ENCODE assay signal across 16 mouse cellular contexts in the genomic region with DNA sequence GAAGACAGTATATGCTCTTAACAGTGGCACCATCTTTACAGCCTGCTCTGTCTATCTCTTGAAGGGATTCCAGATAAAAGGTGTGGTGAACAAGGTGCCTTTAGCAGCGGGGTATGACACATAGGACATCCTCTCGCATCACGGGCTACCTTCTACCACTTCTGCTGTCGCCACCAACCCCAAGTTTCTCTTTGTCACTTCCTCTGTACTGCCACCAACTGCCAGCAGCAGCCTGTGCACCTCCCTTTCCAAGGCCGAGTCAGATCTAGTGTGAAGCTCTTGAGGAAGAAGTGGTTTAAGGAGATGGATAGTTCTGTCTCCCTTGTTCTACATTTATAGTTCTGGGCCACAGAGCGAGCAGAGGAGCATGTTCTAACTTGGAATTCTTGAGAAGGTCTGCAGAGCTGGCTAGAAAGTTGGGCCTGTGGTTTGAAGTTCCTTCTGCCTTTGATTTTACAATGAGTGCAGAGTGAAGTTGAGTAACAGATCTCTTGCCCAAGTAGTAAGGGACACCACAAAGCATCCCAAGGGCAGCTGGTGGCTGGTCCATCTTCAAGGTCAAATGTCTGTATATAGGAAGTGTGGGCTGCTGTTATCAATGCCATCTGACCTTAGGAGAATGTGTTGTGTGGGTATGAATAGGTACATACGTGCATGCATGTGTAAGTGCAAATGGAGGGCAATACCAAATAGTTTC. TPM values are rescaled to one million over a fixed set of nuclear protein-coding genes. Genes with fewer than 3 reads are reported as not detected.
DNase-seq lines count a peak whose midpoint lies in the region; ATAC-seq and TF ChIP-seq lines count a peak whose summit lies in the region.
"Had no signal": no experiment of that assay in that cellular context is flagged by ENCODE, and none has a peak within 500 bp of the region (broad histone marks: within the 10 kb centered on the region; RNA-seq: fewer than 3 reads in every experiment).

No protein-coding gene starts in this region.

- no peaks in the 10 kb centered on the region for H3K27me3 ChIP-seq in kidney, embryonic 16.5 days (ENCODE audit: insufficient read depth, low read length)
- H3K27me3 ChIP-seq in intestine, embryonic 16.5 days (replicated peaks; ENCODE audit: control insufficient read depth, insufficient read depth, low read length): no peaks in the 10 kb centered on the region
- H3K27me3 ChIP-seq: embryonic facial prominence, embryonic 12.5 days had no signal

- no peak overlapping the region for H3K4me2 ChIP-seq in kidney, embryonic 16.5 days (replicated peaks; ENCODE audit: low read depth, low read length)
- H3K4me2 ChIP-seq in intestine, embryonic 16.5 days (ENCODE audit: low read depth, low read length): no peak overlapping the region
- H3K4me2 ChIP-seq: embryonic facial prominence, embryonic 12.5 days; lung, embryonic 14.5 days had no signal

- peak; percentile 41 to 56 for DNase-seq in thymus, adult 18-20 months
- no peak for DNase-seq in cerebellum, adult 9-10 months
- DNase-seq in cerebellum, adult 8-10 months: no peak
- DNase-seq: adrenal gland, postnatal 25 days; cerebellum, adult 18-20 months; kidney, postnatal 10 days; lung, embryonic 14.5 days; midbrain, embryonic 14.5 days had no signal

- H3K36me3 ChIP-seq in kidney, embryonic 16.5 days (ENCODE audit: insufficient read depth, low read length): no peaks in the 10 kb centered on the region
- H3K36me3 ChIP-seq in intestine, embryonic 16.5 days (ENCODE audit: control insufficient read depth, insufficient read depth, low read length): no peaks in the 10 kb centered on the region
- H3K36me3 ChIP-seq: embryonic facial prominence, embryonic 12.5 days; hindbrain, embryonic 10.5 days had no signal

- peaks cover 5% of the 10 kb centered on the region; the same call in 1 of the 2 replicates for H3K4me1 ChIP-seq in bone marrow, adult 2 months (ENCODE audit: control insufficient read depth, insufficient read depth, low read length)
- no peaks in the 10 kb centered on the region for H3K4me1 ChIP-seq in kidney, embryonic 16.5 days (ENCODE audit: insufficient read depth, low read length)
- H3K4me1 ChIP-seq in intestine, embryonic 16.5 days (ENCODE audit: control insufficient read depth, insufficient read depth, low read length): no peaks in the 10 kb centered on the region
- H3K4me1 ChIP-seq: embryonic facial prominence, embryonic 12.5 days had no signal

- peak; percentile 27; the same call in 1 of the 2 replicates for TF ChIP-seq CTCF in bone marrow, adult 2 months (IDR thresholded peaks at IDR 0.05; ENCODE audit: control insufficient read depth, insufficient read depth, low read length)

- ATAC-seq in CD4-positive, CD25-positive, alpha-beta regulatory T cell, adult 4 months: peak; percentile 98
- ATAC-seq in megakaryocyte-erythroid progenitor cell, adult 5-6 weeks (replicated peaks; ENCODE audit: low FRiP score, low TSS enrichment, poor library complexity, severe bottlenecking): peak; percentile 78
- no peak for ATAC-seq in kidney, embryonic 16.5 days (ENCODE audit: low FRiP score, low TSS enrichment)
- no peak for ATAC-seq in intestine, embryonic 16.5 days
- ATAC-seq: forebrain, embryonic 16.5 days had no signal

- H3K4me3 ChIP-seq in bone marrow, adult 2 months (replicated peaks; ENCODE audit: control insufficient read depth, low read depth, low read length): peak overlapping the region; percentile 16
- H3K4me3 ChIP-seq in kidney, embryonic 16.5 days (ENCODE audit: low read length): no peak overlapping the region
- H3K4me3 ChIP-seq in intestine, embryonic 16.5 days (ENCODE audit: low read length): no peak overlapping the region
- H3K4me3 ChIP-seq: embryonic facial prominence, embryonic 12.5 days; hindbrain, embryonic 10.5 days had no signal

- H3K9ac ChIP-seq in kidney, embryonic 16.5 days (replicated peaks; ENCODE audit: low read length): no peak overlapping the region
- H3K9ac ChIP-seq in intestine, embryonic 16.5 days (ENCODE audit: low read depth, low read length): no peak overlapping the region
- H3K9ac ChIP-seq: embryonic facial prominence, embryonic 12.5 days; lung, embryonic 14.5 days had no signal

- no peaks in the 10 kb centered on the region for H3K9me3 ChIP-seq in kidney, embryonic 16.5 days (ENCODE audit: low read length)
- H3K9me3 ChIP-seq in intestine, embryonic 16.5 days (ENCODE audit: control insufficient read depth, low read length): no peaks in the 10 kb centered on the region
- H3K9me3 ChIP-seq: embryonic facial prominence, embryonic 12.5 days; hindbrain, embryonic 10.5 days had no signal

- H3K27ac ChIP-seq in bone marrow, adult 2 months (ENCODE audit: control insufficient read depth, insufficient read depth, low read depth, low read length, poor library complexity): peak overlapping the region; percentile 83
- H3K27ac ChIP-seq in kidney, embryonic 16.5 days (ENCODE audit: low read length): no peak overlapping the region
- H3K27ac ChIP-seq in intestine, embryonic 16.5 days (ENCODE audit: low read length): no peak overlapping the region
- H3K27ac ChIP-seq: embryonic facial prominence, embryonic 12.5 days; hindbrain, embryonic 10.5 days had no signal

- TF ChIP-seq POLR2A in bone marrow, adult 2 months (IDR thresholded peaks at IDR 0.05; ENCODE audit: borderline replicate concordance, control insufficient read depth, low read depth, low read length): no peak

- WGBS in bone marrow, adult 2 months: 9% methylated on average over 7 of the region's 7 CpGs
- WGBS in kidney, embryonic 16.5 days: 79% methylated on average over 7 of the region's 7 CpGs
- 82% methylated on average over 7 of the region's 7 CpGs for WGBS in intestine, embryonic 16.5 days

RNA-seq across cellular contexts. Expression of a gene that starts 30.2 kb away (rescaled TPM):
- 100 to 1,000 TPM; 150 to 165 TPM for polyA plus RNA-seq in CD4-positive, CD25-positive, alpha-beta regulatory T cell, adult 4 months (2017; shearing (Covaris generic))
- 30.1 and 47.0 TPM in 2 replicates for polyA plus RNA-seq in bone marrow, adult 2 months (2011; ENCODE audit: insufficient read depth, insufficient read length, low replicate concordance, missing spikeins)
- 152 and 159 TPM in 2 replicates for total RNA-seq in megakaryocyte-erythroid progenitor cell, adult 5-6 weeks (2014; fragmentation: Nextera tagmentation)
- 306 and 352 TPM in 2 replicates for total RNA-seq in megakaryocyte-erythroid progenitor cell, adult 5-6 weeks (2017)
- 155 and 162 TPM in 2 replicates for polyA plus RNA-seq in kidney, embryonic 16.5 days (2015; fragmentation: Nextera tagmentation; extraction: Ambion mirVana)
- 178 TPM in 2 replicates for polyA plus RNA-seq in intestine, embryonic 16.5 days (2015; fragmentation: Nextera tagmentation; extraction: Ambion mirVana)

Comparison
In these comparisons a context has a peak if more than half of its experiments do, and no peak if none do; other contexts are left out.
1. ATAC-seq: peak in CD4-positive, CD25-positive, alpha-beta regulatory T cell, adult 4 months (single experiment) and megakaryocyte-erythroid progenitor cell, adult 5-6 weeks (single experiment); none in kidney, embryonic 16.5 days (single experiment) and intestine, embryonic 16.5 days (single experiment).
2. DNase-seq: peak in thymus, adult 18-20 months (2 of 2); none in cerebellum, adult 9-10 months (single experiment) and cerebellum, adult 8-10 months (single experiment).